Mouse (Mus musculus) erythroblast, embryonic 14.5 days (primary cell): ENCODE results near the gene Eno2.

Experiments used
- GATA1 ChIP-seq: IDR thresholded peaks from 2 replicates; pipeline ENCODE4 v1.6.1; 2012; ENCODE audit warnings: low read length, inconsistent platforms, mixed read lengths
- TAL1 ChIP-seq: IDR thresholded peaks from 3 replicates; pipeline ENCODE4 v1.6.1; 2012; ENCODE audit warnings: low read length, inconsistent platforms, mixed read lengths

- TF ChIP-seq GATA1 (no peak), TAL1 (no peak)
These were observed 48.5 kb upstream of the Eno2 start for GRCm38 (mm10) chr6:124817971-124818370.
